Mouse (Mus musculus) megakaryocyte, embryonic 14.5 days (primary cell): ENCODE results near the gene Igf2r.

Source experiments
- FLI1 ChIP-seq: IDR thresholded peaks from 2 replicates; pipeline ENCODE4 v1.6.1; 2012; ENCODE audit warnings: low read length, inconsistent platforms, mixed read lengths
- GATA1 ChIP-seq: IDR thresholded peaks from 3 replicates; pipeline ENCODE4 v1.6.1; 2012; ENCODE audit warnings: mixed read lengths, low read length, inconsistent platforms, borderline replicate concordance

DNA sequence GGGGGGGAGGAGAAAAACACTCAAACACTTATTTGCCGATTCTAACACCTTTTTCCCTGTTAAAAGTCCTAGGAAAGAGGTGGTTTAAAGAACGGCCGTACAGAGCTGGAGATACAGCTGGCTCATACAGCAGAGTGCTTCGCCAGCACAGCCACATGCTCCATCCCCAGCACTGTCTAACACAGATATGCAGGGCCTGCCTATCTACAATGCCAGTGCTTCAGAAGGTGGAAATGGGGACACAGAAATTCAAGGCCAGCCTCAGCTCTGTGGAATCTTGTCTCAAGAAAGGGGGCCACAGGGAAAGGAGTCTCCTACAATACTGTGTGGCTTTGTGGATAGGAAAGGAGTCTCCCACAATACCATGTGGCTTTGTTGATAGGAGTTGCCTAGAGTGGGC, 52.0 kb downstream of the Igf2r start:
- TF ChIP-seq GATA1 (no peak), FLI1 (no peak)
